ENCODE assay signal across 8 mouse cellular contexts in genomic region chr5:72601006-72601405, GRCm38 (mm10). TPM values are rescaled to one million over a fixed set of nuclear protein-coding genes. Genes with fewer than 3 reads are reported as not detected.
DNase-seq lines count a peak whose midpoint lies in the region; ATAC-seq lines count a peak whose summit lies in the region.

No protein-coding gene starts in this region.

- H3K4me3 ChIP-seq in embryonic facial prominence, embryonic 14.5 days (ENCODE audit: low read depth, low read length): no peak overlapping the region
- H3K4me3 ChIP-seq in liver, embryonic 11.5 days (ENCODE audit: low read depth, low read length): no peak overlapping the region

- no peaks in the 10 kb centered on the region for H3K9me3 ChIP-seq in embryonic facial prominence, embryonic 14.5 days (ENCODE audit: control insufficient read depth, low read length)
- no peaks in the 10 kb centered on the region for H3K9me3 ChIP-seq in liver, embryonic 11.5 days (ENCODE audit: control insufficient read depth, low read length)

- H3K27ac ChIP-seq in embryonic facial prominence, embryonic 14.5 days (replicated peaks; ENCODE audit: low read depth, low read length): no peak overlapping the region
- H3K27ac ChIP-seq in liver, embryonic 11.5 days (ENCODE audit: low read depth, low read length): no peak overlapping the region

- H3K9ac ChIP-seq in embryonic facial prominence, embryonic 14.5 days (ENCODE audit: low read depth, low read length): no peak overlapping the region
- H3K9ac ChIP-seq in liver, embryonic 11.5 days (ENCODE audit: low read depth, low read length): no peak overlapping the region

- H3K4me1 ChIP-seq in embryonic facial prominence, embryonic 14.5 days (ENCODE audit: control insufficient read depth, insufficient read depth, low read length): no peaks in the 10 kb centered on the region
- H3K4me1 ChIP-seq in liver, embryonic 11.5 days (replicated peaks; ENCODE audit: control insufficient read depth, insufficient read depth, low read length): no peaks in the 10 kb centered on the region

- no peaks in the 10 kb centered on the region for H3K27me3 ChIP-seq in embryonic facial prominence, embryonic 14.5 days (replicated peaks; ENCODE audit: control insufficient read depth, insufficient read depth, low read length)
- no peaks in the 10 kb centered on the region for H3K27me3 ChIP-seq in liver, embryonic 11.5 days (replicated peaks; ENCODE audit: control insufficient read depth, insufficient read depth, low read length)

- DNase-seq in right cerebral cortex, postnatal 14 days: peak; percentile 19
- no peak for DNase-seq in right cerebral cortex, postnatal 25 days
- peak; percentile 59 for DNase-seq in embryonic facial prominence, embryonic 14.5 days (ENCODE audit: low spot score)
- DNase-seq in induced T-regulatory cell, adult 2 months (ENCODE audit: low read depth): peak; percentile 69
- peak; percentile 40 for DNase-seq in liver, embryonic 11.5 days (ENCODE audit: low spot score)
- peak; percentile 30 for DNase-seq in retina, adult 2 months (ENCODE audit: low read depth, low spot score)
- DNase-seq in spleen, postnatal 14 days (ENCODE audit: low spot score in 2 of 2): no peak

- peak; percentile 28 for ATAC-seq in activated CD4-positive, CD25-positive, alpha-beta regulatory T cell, adult 4 months
- ATAC-seq in embryonic facial prominence, embryonic 14.5 days (ENCODE audit: low read depth): peak; percentile 62; the same call in 1 of the 2 replicates
- no peak for ATAC-seq in liver, embryonic 11.5 days (replicated peaks; ENCODE audit: low FRiP score)

- H3K36me3 ChIP-seq in embryonic facial prominence, embryonic 14.5 days (ENCODE audit: control insufficient read depth, insufficient read depth, low read length): no peaks in the 10 kb centered on the region
- no peaks in the 10 kb centered on the region for H3K36me3 ChIP-seq in liver, embryonic 11.5 days (ENCODE audit: control insufficient read depth, insufficient read depth, low read length)

- H3K4me2 ChIP-seq in embryonic facial prominence, embryonic 14.5 days (ENCODE audit: low read depth, low read length): no peak overlapping the region
- no peak overlapping the region for H3K4me2 ChIP-seq in liver, embryonic 11.5 days

- 15% methylated on average over 5 of the region's 5 CpGs for WGBS in embryonic facial prominence, embryonic 14.5 days
- WGBS in liver, embryonic 11.5 days: 20% methylated on average over 5 of the region's 5 CpGs

RNA-seq across cellular contexts. Expression of gene Gm5868, which starts 13.7 kb away (rescaled TPM):
- not detected for polyA plus RNA-seq in activated CD4-positive, CD25-positive, alpha-beta regulatory T cell, adult 4 months (2017; shearing (Covaris generic))
- polyA plus RNA-seq in embryonic facial prominence, embryonic 14.5 days (2014; fragmentation: Nextera tagmentation; extraction: Ambion mirVana): 0.56 and 0.81 TPM in 2 replicates
- 0.80 and 0.90 TPM in 2 replicates for polyA plus RNA-seq in liver, embryonic 11.5 days (2014; fragmentation: Nextera tagmentation; extraction: Ambion mirVana)

RNA-seq across cellular contexts. Expression of gene Zar1, which starts 20.0 kb away (rescaled TPM):
- polyA plus RNA-seq in activated CD4-positive, CD25-positive, alpha-beta regulatory T cell, adult 4 months (2017; shearing (Covaris generic)): not detected
- 0.74 and 1.1 TPM in 2 replicates for polyA plus RNA-seq in embryonic facial prominence, embryonic 14.5 days (2014; fragmentation: Nextera tagmentation; extraction: Ambion mirVana)
- 0.53 TPM in 1 of 2 replicates, not detected in the other for polyA plus RNA-seq in liver, embryonic 11.5 days (2014; fragmentation: Nextera tagmentation; extraction: Ambion mirVana)

RNA-seq across cellular contexts. Expression of gene Nfxl1, which starts 41.5 kb away (rescaled TPM):
- polyA plus RNA-seq in activated CD4-positive, CD25-positive, alpha-beta regulatory T cell, adult 4 months (2017; shearing (Covaris generic)): 1 to 10 TPM; 1.4 to 3.4 TPM
- 20.9 and 26.2 TPM in 2 replicates for polyA plus RNA-seq in embryonic facial prominence, embryonic 14.5 days (2014; fragmentation: Nextera tagmentation; extraction: Ambion mirVana)
- 14.7 and 15.4 TPM in 2 replicates for polyA plus RNA-seq in liver, embryonic 11.5 days (2014; fragmentation: Nextera tagmentation; extraction: Ambion mirVana)

RNA-seq across cellular contexts. Expression of gene Cnga1, which starts 43.1 kb away (rescaled TPM):
- polyA plus RNA-seq in activated CD4-positive, CD25-positive, alpha-beta regulatory T cell, adult 4 months (2017; shearing (Covaris generic)): 1 to 10 TPM; 1.0 to 1.6 TPM
- polyA plus RNA-seq in embryonic facial prominence, embryonic 14.5 days (2014; fragmentation: Nextera tagmentation; extraction: Ambion mirVana): not detected in 2 replicates
- not detected in 2 replicates for polyA plus RNA-seq in liver, embryonic 11.5 days (2014; fragmentation: Nextera tagmentation; extraction: Ambion mirVana)

RNA-seq across cellular contexts. Expression of gene Nipal1, which starts 46.6 kb away (rescaled TPM):
- polyA plus RNA-seq in activated CD4-positive, CD25-positive, alpha-beta regulatory T cell, adult 4 months (2017; shearing (Covaris generic)): 10 to 100 TPM; 18.5 to 39.1 TPM
- 2.0 and 9.0 TPM in 2 replicates for polyA plus RNA-seq in embryonic facial prominence, embryonic 14.5 days (2014; fragmentation: Nextera tagmentation; extraction: Ambion mirVana)
- 0.92 and 0.94 TPM in 2 replicates for polyA plus RNA-seq in liver, embryonic 11.5 days (2014; fragmentation: Nextera tagmentation; extraction: Ambion mirVana)

Comparison
In these comparisons a context has a peak if more than half of its experiments do, and no peak if none do; other contexts are left out.
1. DNase-seq: peak in right cerebral cortex, postnatal 14 days (single experiment), embryonic facial prominence, embryonic 14.5 days (single experiment), induced T-regulatory cell, adult 2 months (single experiment), liver, embryonic 11.5 days (single experiment) and retina, adult 2 months (single experiment); none in right cerebral cortex, postnatal 25 days (single experiment) and spleen, postnatal 14 days (0 of 2).